Mouse (Mus musculus): ENCODE measurements around the gene Fam186b.
"Not testable (repeated sequence)": the region's sequence is repeated elsewhere in the genome, so short reads cannot be mapped to it uniquely, and the experiment has no call there.

Gene Fam186b

GRCm38 (mm10) chr15:99255241-99255749, 40.4 kb downstream of the Fam186b start:
- DNase-seq, result no peak

DNA sequence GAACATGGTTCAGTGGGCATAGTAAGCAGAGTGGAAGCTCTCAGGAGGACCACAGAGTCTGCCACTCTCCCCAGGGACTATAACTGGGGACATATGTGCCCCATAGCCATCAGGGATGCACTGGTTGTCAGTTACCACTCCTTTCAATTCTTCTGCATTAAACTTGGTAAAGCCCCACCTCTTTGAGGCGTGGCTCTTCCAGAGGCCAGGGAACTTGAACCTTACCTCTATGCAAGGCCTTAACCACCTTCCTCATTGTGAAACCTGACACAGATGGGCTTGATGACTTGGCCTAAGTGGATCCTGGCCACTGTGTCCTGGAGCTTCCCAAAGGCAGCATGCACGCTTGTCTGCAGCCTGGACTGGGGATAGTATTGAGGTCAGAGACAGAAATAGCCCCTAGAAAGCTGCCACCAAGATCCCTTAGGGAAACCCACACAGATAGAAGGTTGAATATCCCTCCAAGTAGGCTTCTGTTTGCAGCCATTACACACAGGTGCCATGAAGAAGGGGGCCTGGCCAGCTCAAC, 41.1 kb downstream of the Fam186b start:
- no peak for DNase-seq

DNA sequence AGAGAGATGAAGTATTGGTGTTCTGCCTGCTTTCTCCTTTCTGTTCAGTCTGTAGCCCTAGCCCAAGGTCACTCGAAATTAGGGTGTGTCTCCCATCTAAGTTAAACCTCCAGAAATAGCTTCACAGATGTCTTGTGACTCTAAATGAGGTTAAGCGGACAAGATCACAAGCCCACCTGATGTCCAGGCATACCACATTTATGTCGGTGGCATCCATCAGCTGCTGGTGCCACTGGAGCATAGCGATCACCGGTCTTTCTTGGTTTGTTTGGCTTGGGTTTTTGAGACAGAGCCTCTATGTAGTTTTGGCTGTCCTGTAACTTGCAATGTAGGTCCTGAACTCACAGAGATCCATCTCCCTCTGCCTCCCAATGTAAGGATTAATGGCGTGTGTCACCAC, 41.9 kb downstream of the Fam186b start:
- DNase-seq, result no peak

- not testable (repeated sequence) for DNase-seq
These were observed 42.6 kb downstream of the Fam186b start for GRCm38 (mm10) chr15:99253175-99253479.

- DNase-seq, result no peak
These were observed 43.1 kb downstream of the Fam186b start for GRCm38 (mm10) chr15:99252381-99253174.

DNA sequence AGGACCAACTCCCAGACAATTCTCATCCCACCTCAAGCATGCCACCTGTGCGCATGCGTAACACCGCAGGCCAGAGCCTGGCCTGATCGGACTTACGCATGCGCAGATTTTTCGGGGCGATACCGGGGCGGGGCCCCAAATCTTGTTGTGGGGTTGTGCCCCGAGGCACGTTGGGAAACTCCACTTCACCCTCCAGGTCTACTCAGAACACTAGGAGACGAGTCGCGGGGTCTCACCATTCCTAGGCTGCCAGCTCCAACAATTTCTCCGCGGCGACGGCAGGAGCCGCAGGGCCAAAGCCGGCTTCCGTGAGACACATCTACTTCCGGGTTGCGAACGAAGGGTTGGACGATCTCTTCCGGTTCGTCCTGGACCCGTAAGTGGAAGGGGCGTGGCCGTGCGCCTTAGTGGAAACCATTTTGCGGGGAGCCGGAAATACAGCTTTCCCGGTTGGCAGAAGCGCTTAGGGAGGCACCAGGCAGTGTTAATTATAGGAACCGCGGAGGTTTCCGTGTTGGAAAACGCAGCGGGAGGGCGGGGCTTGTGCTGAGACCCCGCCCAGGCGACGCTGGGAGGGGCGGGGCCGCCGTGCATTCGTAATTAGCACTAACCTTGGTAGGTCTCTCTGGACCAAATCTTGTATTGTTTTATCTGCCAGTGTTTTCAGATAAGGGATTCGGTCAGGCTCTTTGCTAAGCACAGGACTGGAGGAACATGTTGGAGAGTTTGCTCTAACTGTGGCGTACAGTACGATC, 43.9 kb downstream of the Fam186b start, which contains the start of gene Mcrs1:
Mcrs1 (minus strand) TSS at position 336 of the 755 bp plus-strand sequence.
- DNase-seq, result peak; percentile 96

DNA sequence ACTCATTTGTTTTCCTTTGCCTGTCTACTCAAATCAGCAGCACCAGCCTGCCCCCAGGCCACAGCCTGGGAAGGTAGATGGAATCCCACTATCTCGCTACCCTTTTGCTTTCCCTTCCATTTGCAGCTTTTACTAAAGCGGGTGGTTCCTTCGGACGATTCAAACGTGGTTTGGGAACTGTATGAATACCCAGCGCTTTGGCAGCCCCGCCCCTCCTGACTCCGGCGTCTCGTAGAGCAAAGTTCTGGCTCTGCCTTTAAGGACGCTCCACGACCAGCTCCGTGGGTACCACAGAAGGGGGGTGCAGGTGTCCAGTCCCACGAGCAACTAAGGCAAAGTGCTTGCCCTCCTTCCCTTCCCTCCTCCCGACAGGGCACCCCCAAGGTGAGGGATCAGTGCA, 44.6 kb downstream of the Fam186b start:
- not testable (repeated sequence) for DNase-seq

DNA sequence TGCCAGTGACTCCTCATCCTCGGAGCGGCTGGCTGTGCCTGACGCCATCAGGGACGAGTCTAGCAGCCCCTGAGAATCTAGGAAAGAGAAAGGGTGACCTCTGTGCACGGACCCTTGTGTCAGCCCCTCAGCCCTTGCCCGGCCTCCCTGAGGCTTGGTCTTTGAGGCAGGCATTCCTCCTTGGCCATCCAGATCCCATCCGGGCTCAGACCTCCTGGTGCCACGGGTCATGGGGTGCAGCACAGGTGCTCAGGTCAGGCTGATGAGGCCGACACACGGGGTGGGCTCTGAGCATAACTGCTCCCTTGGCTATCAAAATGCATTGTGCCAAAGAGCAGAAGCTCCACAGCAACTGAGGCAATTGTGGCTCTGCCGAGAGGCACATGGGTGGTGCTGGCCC, 45.8 kb downstream of the Fam186b start:
- DNase-seq, result no peak

DNA sequence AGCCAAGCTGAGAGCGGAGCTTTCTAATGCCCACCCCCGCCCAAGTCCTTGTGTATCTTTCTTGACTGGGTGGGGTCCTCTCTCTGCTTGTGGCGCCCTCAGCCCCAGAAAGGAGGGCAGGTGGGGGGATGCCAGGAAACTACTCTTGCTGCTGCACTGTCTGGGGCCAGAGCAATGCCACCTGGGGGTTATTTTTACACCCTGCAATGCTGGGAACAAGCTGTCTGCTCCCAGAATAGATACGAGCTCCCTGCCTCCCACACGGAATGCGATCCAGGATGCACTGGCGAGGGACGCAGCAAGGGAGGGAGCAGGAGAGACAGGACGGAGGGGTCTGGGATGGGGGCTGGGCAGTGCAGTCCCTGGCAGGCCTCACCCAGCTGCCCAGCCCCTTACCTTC, 46.7 kb downstream of the Fam186b start:
- no peak for DNase-seq

DNA sequence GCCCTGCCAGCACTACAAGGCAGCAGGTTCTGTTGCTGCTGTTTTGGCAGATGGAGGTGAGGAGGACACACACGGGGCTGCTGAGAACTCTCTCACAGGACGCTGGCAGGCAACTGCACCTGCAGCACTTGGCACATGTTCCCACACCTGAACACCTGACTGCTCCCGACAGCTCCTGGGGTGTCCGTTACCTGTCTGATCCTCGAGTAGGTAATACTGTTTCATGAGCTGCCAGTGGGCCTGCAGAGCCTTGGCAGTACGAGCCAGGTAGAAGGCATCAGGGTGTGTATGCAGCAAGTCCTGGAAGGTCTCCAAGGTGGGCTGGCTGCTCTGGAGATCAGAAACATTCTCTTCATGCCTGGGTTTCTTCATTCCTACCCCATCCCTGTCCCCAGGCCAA, 49.0 kb downstream of the Fam186b start:
- not testable (repeated sequence) for DNase-seq

DNA sequence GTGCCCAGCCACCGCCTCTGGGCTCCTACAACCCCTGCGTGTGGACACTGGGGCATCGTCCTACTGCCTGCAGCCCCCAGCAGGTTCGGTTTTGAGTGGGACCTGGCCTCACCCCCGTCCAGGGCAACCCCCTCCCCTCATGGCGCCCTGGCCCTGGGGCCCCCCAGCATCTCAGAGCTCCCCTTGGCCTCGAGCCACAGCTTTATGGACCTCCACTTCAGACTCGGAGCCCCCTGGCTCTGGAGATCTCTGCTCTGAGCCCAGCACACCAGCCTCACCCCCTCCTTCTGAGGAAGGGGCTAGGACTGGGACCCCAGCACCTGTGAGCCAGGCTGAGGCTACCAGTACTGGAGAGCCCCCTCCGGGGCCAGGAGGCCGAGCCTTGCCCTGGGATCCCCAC, 53.6 kb downstream of the Fam186b start:
- no peak for DNase-seq

DNA sequence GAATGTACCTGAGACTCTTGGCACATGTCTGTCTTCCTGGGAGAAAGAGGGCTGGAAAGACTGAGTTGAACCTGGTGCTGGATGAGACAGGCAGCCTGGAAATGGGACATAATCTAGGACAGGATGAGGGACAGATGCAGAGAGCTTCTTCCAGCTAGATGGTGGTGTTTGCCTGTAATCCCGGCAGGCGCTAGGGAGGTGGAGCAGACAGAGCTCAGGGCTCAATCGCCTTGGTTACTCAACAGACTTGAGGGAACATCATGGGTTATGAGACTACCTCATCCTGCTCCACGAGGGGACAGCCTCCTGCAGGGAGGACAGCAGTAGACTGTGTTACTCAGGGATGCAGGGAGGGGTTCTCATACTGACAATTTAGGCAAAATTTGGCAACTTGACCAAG, 54.4 kb downstream of the Fam186b start:
- no peak for DNase-seq

- DNase-seq, result no peak
These were observed 55.6 kb downstream of the Fam186b start for GRCm38 (mm10) chr15:99240129-99240528.

DNA sequence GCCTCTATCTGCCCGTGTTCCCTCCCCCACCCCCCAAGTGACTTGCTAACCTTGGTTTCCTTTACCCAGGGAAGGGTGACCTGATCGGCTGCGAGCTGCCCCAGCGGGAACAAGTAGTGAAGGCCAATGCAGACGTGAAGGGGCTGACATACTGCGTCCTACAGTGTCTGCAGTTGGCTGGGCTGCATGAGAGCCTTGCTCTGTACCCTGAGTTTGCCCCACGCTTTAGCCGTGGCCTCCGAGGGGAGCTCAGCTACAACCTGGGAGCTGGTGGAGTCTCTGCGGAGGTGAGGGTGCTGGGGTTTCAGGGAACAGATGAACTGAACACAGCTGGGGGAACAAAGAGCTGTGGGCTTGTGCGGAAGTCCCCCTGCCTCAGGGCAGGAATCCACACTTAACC, 57.7 kb downstream of the Fam186b start:
- DNase-seq, result peak; percentile 77

DNA sequence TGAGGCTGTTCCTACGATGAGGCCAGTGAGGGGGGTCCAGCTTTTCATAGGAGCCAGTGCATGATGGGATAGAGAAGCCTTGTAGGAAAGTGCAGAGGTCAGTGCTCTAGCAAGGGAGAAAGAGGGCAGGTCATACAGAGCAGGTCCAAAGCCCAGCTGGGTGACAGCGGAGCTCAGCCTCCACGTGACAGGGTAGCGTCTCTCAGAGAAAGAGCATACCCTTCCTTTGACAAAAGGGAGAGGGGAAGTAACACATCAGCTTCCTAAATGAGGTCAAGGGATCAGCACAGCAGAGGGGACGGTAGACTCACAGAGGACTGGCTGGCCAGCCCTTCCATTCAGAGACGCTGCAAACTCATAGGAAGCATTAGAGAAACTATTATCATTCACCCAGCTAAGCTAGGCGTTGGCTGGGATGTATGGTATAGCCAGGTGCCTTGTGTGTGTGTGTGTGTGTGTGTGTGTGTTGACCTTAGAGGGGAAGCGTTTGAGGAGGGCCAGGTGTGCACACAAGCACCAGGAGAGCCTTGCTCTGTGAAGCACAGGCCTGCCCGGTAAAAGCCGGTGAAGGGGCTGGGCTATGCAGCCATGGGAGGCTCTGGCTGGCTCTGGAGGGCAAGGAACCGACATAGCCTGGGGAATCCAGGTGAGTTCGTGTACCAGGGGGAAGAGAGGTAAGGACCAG, 61.2 kb downstream of the Fam186b start:
- DNase-seq, result peak; percentile 69

- peak; percentile 86 for DNase-seq
These were observed 62.0 kb downstream of the Fam186b start for GRCm38 (mm10) chr15:99233719-99234118.

- no peak for DNase-seq
These were observed 63.7 kb downstream of the Fam186b start for GRCm38 (mm10) chr15:99231998-99232397.

DNA sequence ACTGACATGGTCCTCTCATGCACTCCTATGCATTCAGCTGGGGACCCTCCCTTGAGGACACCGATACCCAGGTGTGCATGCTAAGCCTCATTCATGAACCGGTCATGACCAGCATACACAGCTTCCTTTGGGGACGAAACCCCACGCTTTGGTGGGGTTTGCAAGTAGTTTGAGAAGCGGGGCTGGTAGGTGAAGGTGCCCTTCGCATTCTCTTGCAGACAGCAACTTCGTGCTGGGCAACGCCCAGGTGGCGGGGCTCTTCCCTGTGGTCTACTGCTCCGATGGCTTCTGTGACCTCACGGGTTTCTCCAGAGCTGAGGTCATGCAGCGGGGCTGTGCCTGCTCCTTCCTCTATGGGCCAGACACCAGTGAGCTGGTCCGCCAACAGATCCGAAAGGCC, 69.6 kb downstream of the Fam186b start:
- DNase-seq, result no peak

- no peak for DNase-seq
These were observed 70.4 kb downstream of the Fam186b start for GRCm38 (mm10) chr15:99225081-99225810.

DNA sequence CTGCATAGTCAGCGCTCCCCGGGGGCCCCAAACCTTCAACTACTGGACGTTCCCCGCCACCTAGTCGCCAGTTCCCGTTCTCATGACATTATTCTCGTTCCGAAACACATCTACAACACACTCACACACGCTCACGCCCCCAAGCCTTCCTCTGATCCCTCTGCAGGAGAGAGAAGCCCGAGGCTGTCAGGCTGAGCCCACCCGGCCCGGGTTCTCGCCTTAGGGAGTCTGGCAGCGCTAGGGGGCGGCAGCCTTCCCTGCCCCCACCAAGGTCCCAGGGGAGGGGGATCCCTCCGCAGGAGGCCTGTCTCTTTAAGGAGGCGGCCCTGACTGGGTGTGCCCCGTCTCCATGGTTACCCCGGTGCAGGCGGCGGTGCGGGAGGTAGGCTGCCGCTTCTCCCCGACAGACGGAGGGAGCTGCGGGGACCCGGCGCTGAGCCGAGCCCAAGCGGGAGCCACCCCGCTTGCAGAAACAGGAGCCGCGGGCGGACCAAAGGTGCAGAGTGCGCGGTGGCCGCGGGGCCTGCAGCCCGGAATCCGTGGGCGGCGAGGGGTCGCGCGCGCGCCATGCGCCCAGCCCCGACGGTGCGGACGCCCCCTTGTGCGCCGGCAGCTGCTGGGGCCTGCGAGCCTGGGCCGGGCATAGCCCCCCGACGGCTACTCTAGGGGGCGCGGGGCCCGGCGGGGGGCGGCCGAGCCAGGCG, 71.3 kb downstream of the Fam186b start, which contains the start of gene Kcnh3:
Kcnh3 (plus strand) TSS at position 654 of the 704 bp plus-strand sequence.
- peak; percentile 82 for DNase-seq

DNA sequence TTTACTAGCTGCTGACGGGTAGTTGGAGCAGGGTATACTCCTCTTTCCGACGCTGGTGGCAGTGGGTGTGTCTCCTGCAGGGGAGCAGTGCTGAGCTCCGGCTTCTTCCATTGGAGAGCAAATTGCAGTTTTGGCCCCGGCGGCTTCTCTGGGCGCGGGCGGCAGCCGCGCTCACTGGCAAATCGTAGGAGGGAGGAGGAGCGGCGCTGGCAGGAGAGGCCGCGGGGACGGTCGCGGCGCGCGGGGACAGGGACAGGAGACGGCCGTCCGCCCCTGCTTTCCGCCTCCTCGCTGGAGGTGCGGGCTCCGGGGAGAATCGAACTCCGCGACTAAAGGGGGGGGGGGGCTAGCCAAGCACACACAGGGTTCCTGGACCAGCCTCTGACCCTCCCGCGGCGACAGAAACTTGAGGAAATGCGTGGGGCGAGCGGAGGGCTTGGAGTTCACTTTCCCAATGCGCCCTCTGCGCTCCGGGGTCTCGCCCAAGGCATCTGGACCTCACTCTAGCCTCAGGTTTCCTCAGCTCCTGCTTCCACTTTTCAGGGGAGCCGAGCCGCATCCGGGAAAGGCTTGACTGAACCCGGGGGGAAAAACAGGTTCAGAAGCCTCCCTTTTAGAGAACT, 72.0 kb downstream of the Fam186b start:
- peak; percentile 52 for DNase-seq

All from thymus, postnatal 25 days (tissue).